Mouse (Mus musculus): ENCODE data around the gene Rnf138rt1. TPM values are rescaled to one million over a fixed set of nuclear protein-coding genes. Genes with fewer than 3 reads are reported as not detected.

The Rnf138rt1 gene
- polyA plus RNA-seq, 1 experiment, result not detected

GRCm38 (mm10) chrX:163734145-163734544, 27.0 kb downstream of the Rnf138rt1 start:
- no peak for TF ChIP-seq POLR2A (IDR thresholded peaks at IDR 0.05; ENCODE audit: low read depth, low read length)
- no peak for TF ChIP-seq CTCF (conservative IDR thresholded peaks at IDR 0.05; ENCODE audit: insufficient read depth, insufficient read length, low read depth, low read length)
- H3K4me3 ChIP-seq (ENCODE audit: insufficient read depth, low read depth, low read length), result no peak overlapping the region
- no peak for DNase-seq
- no peaks in the 10 kb centered on the region for H3K27me3 ChIP-seq (replicated peaks; ENCODE audit: control insufficient read depth, insufficient read depth, low read length)
- H3K4me1 ChIP-seq (ENCODE audit: control insufficient read depth, insufficient read depth, low read length), result no peaks in the 10 kb centered on the region
- no peak overlapping the region for H3K27ac ChIP-seq (ENCODE audit: insufficient read depth, low read depth, low read length)
- WGBS, result 100% methylated on average over 1 of the region's 1 CpGs
- no peaks in the 10 kb centered on the region for H3K36me3 ChIP-seq (ENCODE audit: control insufficient read depth, insufficient read depth, low read length)

DNA sequence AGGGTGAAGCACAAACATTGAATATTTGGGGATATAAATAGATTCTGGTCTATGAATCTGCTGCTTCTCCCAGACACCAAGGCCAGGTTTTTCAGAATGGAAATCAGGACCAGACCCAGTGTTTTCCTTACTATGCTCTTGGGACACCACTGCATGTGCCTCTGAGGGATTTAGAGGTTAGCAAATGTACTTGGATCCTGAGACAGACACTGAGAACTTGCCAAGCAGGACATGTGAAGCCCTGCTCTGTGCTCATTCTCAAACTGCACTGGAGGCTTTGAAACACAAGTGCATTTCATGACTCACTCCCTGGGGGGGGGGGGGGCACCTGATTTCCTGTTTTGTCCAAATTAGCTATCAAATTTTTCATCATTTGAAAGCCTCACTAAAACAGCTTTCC, 37.5 kb downstream of the Rnf138rt1 start:
- Histone ChIP-seq H3K27ac (ENCODE audit: insufficient read depth, low read depth, low read length) (no peak overlapping the region), H3K27me3 (replicated peaks; ENCODE audit: control insufficient read depth, insufficient read depth, low read length) (no peaks in the 10 kb centered on the region), H3K4me1 (ENCODE audit: control insufficient read depth, insufficient read depth, low read length) (no peaks in the 10 kb centered on the region), H3K4me3 (ENCODE audit: insufficient read depth, low read depth, low read length) (no peak overlapping the region), H3K36me3 (ENCODE audit: control insufficient read depth, insufficient read depth, low read length) (no peaks in the 10 kb centered on the region)
- TF ChIP-seq POLR2A (IDR thresholded peaks at IDR 0.05; ENCODE audit: low read depth, low read length) (no peak), CTCF (conservative IDR thresholded peaks at IDR 0.05; ENCODE audit: insufficient read depth, insufficient read length, low read depth, low read length) (no peak)
- DNase-seq, result peak; percentile 0

GRCm38 (mm10) chrX:163722785-163723577, 38.1 kb downstream of the Rnf138rt1 start:
- H3K4me1 ChIP-seq (ENCODE audit: control insufficient read depth, insufficient read depth, low read length), result no peaks in the 10 kb centered on the region
- no peaks in the 10 kb centered on the region for H3K27me3 ChIP-seq (replicated peaks; ENCODE audit: control insufficient read depth, insufficient read depth, low read length)
- H3K27ac ChIP-seq (ENCODE audit: insufficient read depth, low read depth, low read length), result no peak overlapping the region
- DNase-seq, result no peak
- 46% methylated on average over 12 of the region's 12 CpGs for WGBS
- H3K36me3 ChIP-seq (ENCODE audit: control insufficient read depth, insufficient read depth, low read length), result no peaks in the 10 kb centered on the region
- TF ChIP-seq CTCF (conservative IDR thresholded peaks at IDR 0.05; ENCODE audit: insufficient read depth, insufficient read length, low read depth, low read length) (no peak), POLR2A (IDR thresholded peaks at IDR 0.05; ENCODE audit: low read depth, low read length) (no peak)
- H3K4me3 ChIP-seq (ENCODE audit: insufficient read depth, low read depth, low read length), result no peak overlapping the region

GRCm38 (mm10) chrX:163720597-163720996, 40.5 kb downstream of the Rnf138rt1 start:
- Histone ChIP-seq H3K4me3 (ENCODE audit: insufficient read depth, low read depth, low read length) (no peak overlapping the region), H3K27me3 (replicated peaks; ENCODE audit: control insufficient read depth, insufficient read depth, low read length) (no peaks in the 10 kb centered on the region), H3K27ac (ENCODE audit: insufficient read depth, low read depth, low read length) (no peak overlapping the region), H3K4me1 (ENCODE audit: control insufficient read depth, insufficient read depth, low read length) (no peaks in the 10 kb centered on the region), H3K36me3 (ENCODE audit: control insufficient read depth, insufficient read depth, low read length) (no peaks in the 10 kb centered on the region)
- no peak for DNase-seq
- no peak for TF ChIP-seq CTCF (conservative IDR thresholded peaks at IDR 0.05; ENCODE audit: insufficient read depth, insufficient read length, low read depth, low read length)
- no peak for TF ChIP-seq POLR2A (IDR thresholded peaks at IDR 0.05; ENCODE audit: low read depth, low read length)
- WGBS, result 55% methylated on average over 2 of the region's 2 CpGs

Other genes with a start within 250 kb of the Rnf138rt1 start
- 0.08 and 0.11 TPM in 2 replicates for gene Grpr, start 211.7 kb downstream of the Rnf138rt1 start, polyA plus RNA-seq (2012; rRNA removed)
- gene Ap1s2, start 147.7 kb upstream of the Rnf138rt1 start, polyA plus RNA-seq (2012; rRNA removed), result 1.2 and 2.2 TPM in 2 replicates
- 6.2 and 10.5 TPM in 2 replicates for gene Zrsr2, start 197.3 kb upstream of the Rnf138rt1 start, polyA plus RNA-seq (2012; rRNA removed)